Mouse (Mus musculus) MEL (cell line): ENCODE results near the gene Stx3. TPM values are rescaled to one million over a fixed set of nuclear protein-coding genes. Genes with fewer than 3 reads are reported as not detected.

Experiments
- DNase-seq: peaks from one replicate; pipeline ENCODE4 v3.0.0; 2011; ENCODE audit warnings: low read depth, low spot score
- H3K27ac ChIP-seq: 2 replicates; pipeline ENCODE4 v1.5.1; 2012; ENCODE audit warnings: low read depth, mild to moderate bottlenecking, control low read depth, low read length, moderate library complexity; ENCODE audit not compliant: control insufficient read depth
- H3K27me3 ChIP-seq, 2 experiments: fragments of 150-350 bp in 1 of 2; sonication (generic) in 1 of 2; 2 replicates each; pipeline ENCODE4 v1.6.1; 2012; ENCODE audit warnings: low read length in 2 of 2, mild to moderate bottlenecking in 2 of 2, improper control_type of control experiment in 1 of 2, moderate library complexity in 1 of 2; ENCODE audit not compliant: insufficient read depth in 2 of 2, control insufficient read depth in 1 of 2
- H3K36me3 ChIP-seq, 2 experiments: 2 replicates each; pipeline ENCODE4 v1.6.1; 2012 to 2014; ENCODE audit warnings: low read length in 2 of 2, improper control_type of control experiment in 1 of 2, inconsistent platforms in 1 of 2, mild to moderate bottlenecking in 1 of 2; ENCODE audit not compliant: insufficient read depth in 2 of 2, control insufficient read depth in 1 of 2
- H3K4me1 ChIP-seq, 2 experiments: fragments of 150-350 bp in 1 of 2; sonication (generic) in 1 of 2; 2 replicates each; pipeline ENCODE4 v1.6.1; 2012; ENCODE audit warnings: low read length in 2 of 2, improper control_type of control experiment in 1 of 2, mild to moderate bottlenecking in 1 of 2; ENCODE audit not compliant: insufficient read depth in 2 of 2, control insufficient read depth in 1 of 2
- H3K4me3 ChIP-seq, 2 experiments: fragments of 150-350 bp in 1 of 2; sonication (generic) in 1 of 2; 2 replicates each; pipeline ENCODE4 v1.5.1; 2012; ENCODE audit warnings: low read depth in 2 of 2, low read length in 2 of 2, mild to moderate bottlenecking in 2 of 2, moderate library complexity in 2 of 2, control low read depth in 1 of 2, improper control_type of control experiment in 1 of 2; ENCODE audit not compliant: control insufficient read depth in 1 of 2, insufficient read depth in 1 of 2
- H3K79me2 ChIP-seq: 2 replicates; pipeline ENCODE4 v1.6.1; 2012; ENCODE audit warnings: mild to moderate bottlenecking, low read length, moderate library complexity; ENCODE audit not compliant: control insufficient read depth, poor library complexity, insufficient read depth
- H3K9ac ChIP-seq: 2 replicates; pipeline ENCODE4 v1.6.1; 2012; ENCODE audit warnings: low read depth, mild to moderate bottlenecking, control low read depth, low read length, moderate library complexity; ENCODE audit not compliant: control insufficient read depth, poor library complexity, severe bottlenecking
- H3K9me3 ChIP-seq: fragments of 150-350 bp; sonication (generic); replicated peaks from 2 replicates; pipeline ENCODE4 v1.6.1; 2012; ENCODE audit warnings: mild to moderate bottlenecking, low read length, improper control_type of control experiment, moderate library complexity; ENCODE audit not compliant: insufficient read depth
- CHD1 ChIP-seq: IDR thresholded peaks from 2 replicates; pipeline ENCODE4 v1.6.1; 2012; ENCODE audit warnings: low read depth, mild to moderate bottlenecking, inconsistent platforms, low read length, improper control_type of control experiment
- EP300 ChIP-seq, 2 experiments: IDR thresholded peaks; 2 replicates each; pipeline ENCODE4 v1.6.1; 2011; ENCODE audit warnings: improper control_type of control experiment in 2 of 2, low read length in 2 of 2, low read depth in 1 of 2, mild to moderate bottlenecking in 1 of 2
- GABPA ChIP-seq: IDR thresholded peaks from 2 replicates; pipeline ENCODE4 v1.6.1; 2012; ENCODE audit warnings: low read depth, mild to moderate bottlenecking, inconsistent platforms, low read length, improper control_type of control experiment, moderate library complexity
- GATA1 ChIP-seq: IDR thresholded peaks from 2 replicates; pipeline ENCODE4 v1.6.1; 2011; ENCODE audit warnings: low read depth, low read length, improper control_type of control experiment
- HCFC1 ChIP-seq: IDR thresholded peaks from 2 replicates; pipeline ENCODE4 v1.6.1; 2012; ENCODE audit warnings: low read depth, mild to moderate bottlenecking, inconsistent platforms, low read length, improper control_type of control experiment, moderate library complexity
- KAT2A ChIP-seq: conservative IDR thresholded peaks from 2 replicates; pipeline ENCODE4 v1.6.1; 2012; ENCODE audit warnings: low read depth, low read length, improper control_type of control experiment, inconsistent platforms
- MAFK ChIP-seq: IDR thresholded peaks from 2 replicates; pipeline ENCODE4 v1.6.1; 2011; ENCODE audit warnings: low read depth, mild to moderate bottlenecking, low read length, improper control_type of control experiment, borderline replicate concordance
- MAX ChIP-seq: IDR thresholded peaks from 2 replicates; pipeline ENCODE4 v1.6.1; 2011; ENCODE audit warnings: low read length, improper control_type of control experiment
- MEF2A ChIP-seq: IDR thresholded peaks from 2 replicates; pipeline ENCODE4 v1.6.1; 2014; ENCODE audit warnings: low read depth, mild to moderate bottlenecking, inconsistent platforms, low read length, improper control_type of control experiment; ENCODE audit not compliant: poor library complexity, insufficient replicate concordance, severe bottlenecking; ENCODE audit errors: extremely low read depth
- MXI1 ChIP-seq: IDR thresholded peaks from 2 replicates; pipeline ENCODE4 v1.6.1; 2011; ENCODE audit warnings: mild to moderate bottlenecking, low read depth, low read length, improper control_type of control experiment
- MYC ChIP-seq: IDR thresholded peaks from 2 replicates; pipeline ENCODE4 v1.6.1; 2011; ENCODE audit warnings: low read depth, mild to moderate bottlenecking, low read length, improper control_type of control experiment, moderate library complexity
- NRF1 ChIP-seq: IDR thresholded peaks from 2 replicates; pipeline ENCODE4 v1.6.1; 2014; ENCODE audit warnings: low read depth, mild to moderate bottlenecking, inconsistent platforms, low read length, improper control_type of control experiment, moderate library complexity; ENCODE audit not compliant: poor library complexity, insufficient read depth, severe bottlenecking
- POLR2AphosphoS2 ChIP-seq: IDR thresholded peaks from 2 replicates; pipeline ENCODE4 v1.6.1; 2011; ENCODE audit warnings: low read length, improper control_type of control experiment
- RAD21 ChIP-seq: IDR thresholded peaks from 2 replicates; pipeline ENCODE4 v1.6.1; 2011; ENCODE audit warnings: mild to moderate bottlenecking, low read depth, low read length, improper control_type of control experiment
- SMC3 ChIP-seq: IDR thresholded peaks from 2 replicates; pipeline ENCODE4 v1.6.1; 2011; ENCODE audit warnings: low read depth, low read length, improper control_type of control experiment
- TBP ChIP-seq: IDR thresholded peaks from 2 replicates; pipeline ENCODE4 v1.8.0; 2011; ENCODE audit warnings: low read depth, low read length, improper control_type of control experiment
- TCF12 ChIP-seq: IDR thresholded peaks from 2 replicates; pipeline ENCODE4 v1.6.1; 2014; ENCODE audit warnings: low read depth, mild to moderate bottlenecking, inconsistent platforms, low read length, improper control_type of control experiment, moderate library complexity
- UBTF ChIP-seq: IDR thresholded peaks from 2 replicates; pipeline ENCODE4 v1.6.1; 2012; ENCODE audit warnings: low read depth, mild to moderate bottlenecking, inconsistent platforms, low read length, improper control_type of control experiment, moderate library complexity, borderline replicate concordance; ENCODE audit not compliant: insufficient read depth
- USF1 ChIP-seq: IDR thresholded peaks from 2 replicates; pipeline ENCODE4 v1.6.1; 2014; ENCODE audit warnings: low read depth, mild to moderate bottlenecking, inconsistent platforms, low read length, improper control_type of control experiment, moderate library complexity
- USF2 ChIP-seq, 2 experiments: IDR thresholded peaks; 2 replicates each; pipeline ENCODE4 v1.6.1; 2011 to 2012; ENCODE audit warnings: improper control_type of control experiment in 2 of 2, low read length in 2 of 2, borderline replicate concordance in 1 of 2, inconsistent platforms in 1 of 2, low read depth in 1 of 2, mild to moderate bottlenecking in 1 of 2; ENCODE audit not compliant: insufficient read depth in 1 of 2
- ZC3H11A ChIP-seq: IDR thresholded peaks from 2 replicates; pipeline ENCODE4 v1.6.1; 2012; ENCODE audit warnings: low read depth, mild to moderate bottlenecking, inconsistent platforms, low read length, improper control_type of control experiment
- ZKSCAN1 ChIP-seq: IDR thresholded peaks from 2 replicates; pipeline ENCODE4 v1.6.1; 2012; ENCODE audit warnings: low read depth, mild to moderate bottlenecking, inconsistent platforms, low read length, improper control_type of control experiment, moderate library complexity
- ZMIZ1 ChIP-seq: IDR thresholded peaks from 2 replicates; pipeline ENCODE4 v1.6.1; 2012; ENCODE audit warnings: low read depth, mild to moderate bottlenecking, inconsistent platforms, low read length, improper control_type of control experiment, moderate library complexity
- polyA plus RNA-seq, 2 experiments: library from polyadenylated mRNA; stranded (reverse) in 1 of 2; unstranded in 1 of 2; fragments of >175 nt in 1 of 2; fragments of >200 nt in 1 of 2; gene quantifications; 2 replicates each; pipeline versions ENCODE4 v1.2.1 to v1.2.4; 2012; ENCODE audit warnings: low replicate concordance in 2 of 2, low read depth in 1 of 2; ENCODE audit not compliant: insufficient read length in 2 of 2, insufficient read depth in 1 of 2, missing spikeins in 1 of 2
- total RNA-seq: library from RNA; depleted of rRNA; stranded (reverse); fragments of 300-350 nt; gene quantifications from 2 replicates; pipeline ENCODE4 v1.2.3, GENCODE M21; 2012

Stx3 gene
- total and polyA plus RNA-seq, 3 experiments = 0.73 to 3.0 TPM; not detected in 1

GRCm38 (mm10) chr19:11765059-11765458, 54.1 kb downstream of the Stx3 start (continued):
- TF ChIP-seq CHD1 (no peak), KAT2A (no peak), ZMIZ1 (no peak), TBP (no peak), HCFC1 (no peak), MAX (no peak), MXI1 (no peak), RAD21 (peak; percentile 75)

GRCm38 (mm10) chr19:11747298-11747697, 71.9 kb downstream of the Stx3 start, which contains the start of gene Gif:
TSS of gene Gif (plus strand) at chr19:11747554.
- H3K79me2 ChIP-seq = no peaks in the 10 kb centered on the region
- no peak within 1 kb of the TSS for H3K4me3 ChIP-seq
- no peaks in the 10 kb centered on the region for H3K36me3 ChIP-seq
- TF ChIP-seq USF2 (IDR thresholded peaks at IDR 0.05; ENCODE audit: borderline replicate concordance in 1 of 2, insufficient read depth in 1 of 2, low read depth in 1 of 2, low read length in 2 of 2) = no peak
- TF ChIP-seq GATA1 = no peak
- no peak for TF ChIP-seq NRF1
- no peak for TF ChIP-seq MAX
- TF ChIP-seq ZC3H11A = no peak
- TF ChIP-seq GABPA = no peak
- no peak within 1 kb of the TSS for H3K9ac ChIP-seq
- no peak for DNase-seq
- H3K27me3 ChIP-seq = peaks cover 0 to 2% of the 10 kb centered on the region in 2 experiments; a peak in 3 of 4 replicates
- H3K4me1 ChIP-seq = no peaks in the 10 kb centered on the region; a peak in 1 of 4 replicates
- H3K27ac ChIP-seq = no peak within 1 kb of the TSS
- H3K9me3 ChIP-seq = no peaks in the 10 kb centered on the region

- Histone ChIP-seq H3K4me3 (no peak overlapping the region), H3K4me1 (no peaks in the 10 kb centered on the region; a peak in 1 of 4 replicates), H3K79me2 (no peaks in the 10 kb centered on the region), H3K9ac (no peak overlapping the region), H3K36me3 (no peaks in the 10 kb centered on the region), H3K27me3 (peaks cover 0 to 3% of the 10 kb centered on the region in 2 experiments; a peak in 2 of 4 replicates), H3K27ac (no peak overlapping the region), H3K9me3 (no peaks in the 10 kb centered on the region)
- TF ChIP-seq MAX (no peak), ZC3H11A (no peak), NRF1 (no peak), ZMIZ1 (no peak), USF2 (IDR thresholded peaks at IDR 0.05; ENCODE audit: borderline replicate concordance in 1 of 2, insufficient read depth in 1 of 2, low read depth in 1 of 2, low read length in 2 of 2) (no peak), HCFC1 (no peak), POLR2AphosphoS2 (no peak), TBP (no peak), MYC (no peak), GATA1 (no peak), USF1 (no peak), ZKSCAN1 (no peak), KAT2A (no peak), EP300 (IDR thresholded peaks at IDR 0.05; ENCODE audit: low read depth in 1 of 2, low read length in 2 of 2) (no peak), SMC3 (no peak), MAFK (no peak), MEF2A (no peak), MXI1 (no peak), TCF12 (no peak), UBTF (no peak)
- no peak for DNase-seq
Observed at GRCm38 (mm10) chr19:11745680-11746079, 73.5 kb downstream of the Stx3 start.
